Mouse (Mus musculus) small intestine, adult 10 weeks (tissue): ENCODE measurements around the gene Hist1h1t. TPM values are rescaled to one million over a fixed set of nuclear protein-coding genes. Genes with fewer than 3 reads are reported as not detected.

ENCODE experiments used
- polyA plus RNA-seq: library from polyadenylated mRNA; stranded (reverse); fragments of 350-450 nt; fragmentation: Illumina TruSeq; extraction: RNeasy Lipid Tissue Mini Kit (QIAGEN cat#74804); gene quantifications from one replicate; pipeline ENCODE4 v1.2.3, GENCODE M21; 2014; ENCODE audit warnings: low replicate concordance

The Hist1h1t gene
- polyA plus RNA-seq = not detected

GRCm38 (mm10) chr13:23695514-23695913 is at the start of gene Hist1h1t:
Hist1h1t (plus strand) TSS chr13:23695814.

GRCm38 (mm10) chr13:23683755-23684281 is 11.8 kb upstream of the Hist1h1t start, which contains the start of the genes Hist1h2ac and Hist1h2bc:
Hist1h2ac (minus strand) TSS chr13:23683948.
Hist1h2bc (plus strand) TSS chr13:23684199.

GRCm38 (mm10) chr13:23698300-23698693 is 2.7 kb downstream of the Hist1h1t start, which contains the start of gene Hist1h4c:
Hist1h4c (minus strand) TSS chr13:23698454.

GRCm38 (mm10) chr13:23710374-23711089 is 14.9 kb downstream of the Hist1h1t start, which contains the start of gene Hfe:
Hfe (minus strand) TSS chr13:23710854.

GRCm38 (mm10) chr13:23738677-23739068 is 43.1 kb downstream of the Hist1h1t start, which contains the start of gene Hist1h1c:
Hist1h1c (plus strand) TSS chr13:23738808.

GRCm38 (mm10) chr13:23745381-23746161 is 50.0 kb downstream of the Hist1h1t start, which contains the start of gene Hist1h3c:
Hist1h3c (minus strand) TSS chr13:23745602.

Other genes starting within 250 kb of the Hist1h1t start
- not detected for gene Btn1a1, start 229.9 kb upstream of the Hist1h1t start, polyA plus RNA-seq
- not detected for gene Btn2a2, start 207.0 kb upstream of the Hist1h1t start, polyA plus RNA-seq
- gene Hist1h4h, start 164.8 kb upstream of the Hist1h1t start, polyA plus RNA-seq = not detected
- gene Hist1h2af, start 161.9 kb upstream of the Hist1h1t start, polyA plus RNA-seq = not detected
- gene Hist1h3g, start 160.4 kb upstream of the Hist1h1t start, polyA plus RNA-seq = not detected
- 0.59 TPM for gene Hist1h2bh, start 152.4 kb upstream of the Hist1h1t start, polyA plus RNA-seq
- gene Hist1h3f, start 151.8 kb upstream of the Hist1h1t start, polyA plus RNA-seq = not detected
- gene Hist1h4f, start 144.2 kb upstream of the Hist1h1t start, polyA plus RNA-seq = not detected
- gene Hist1h1d, start 142.6 kb upstream of the Hist1h1t start, polyA plus RNA-seq = 0.52 TPM
- 0.56 TPM for gene Hist1h3e, start 133.4 kb upstream of the Hist1h1t start, polyA plus RNA-seq
- gene Hist1h2ae, start 124.6 kb upstream of the Hist1h1t start, polyA plus RNA-seq = 0.97 TPM
- 0.85 TPM for gene Hist1h2bg, start 124.4 kb upstream of the Hist1h1t start, polyA plus RNA-seq
- not detected for gene Hist1h2bf, start 121.6 kb upstream of the Hist1h1t start, polyA plus RNA-seq
- not detected for gene Hist1h2ad, start 121.4 kb upstream of the Hist1h1t start, polyA plus RNA-seq
- 1.4 TPM for gene Hist1h3d, start 120.1 kb upstream of the Hist1h1t start, polyA plus RNA-seq
- gene Hist1h4d, start 114.2 kb upstream of the Hist1h1t start, polyA plus RNA-seq = 0.67 TPM
- 2.2 TPM for gene Hist1h2be, start 74.7 kb upstream of the Hist1h1t start, polyA plus RNA-seq
- gene Hist1h1e, start 73.3 kb upstream of the Hist1h1t start, polyA plus RNA-seq = 0.30 TPM
- gene Hist1h2ac, start 11.9 kb upstream of the Hist1h1t start, polyA plus RNA-seq = 1.2 TPM
- 239 TPM for gene Hist1h2bc, start 11.6 kb upstream of the Hist1h1t start, polyA plus RNA-seq
- 1.6 TPM for gene Hist1h4c, start 2.6 kb downstream of the Hist1h1t start, polyA plus RNA-seq
- gene Hfe, start 15.0 kb downstream of the Hist1h1t start, polyA plus RNA-seq = 13.5 TPM
- gene Hist1h1c, start 43.0 kb downstream of the Hist1h1t start, polyA plus RNA-seq = 15.6 TPM
- gene Hist1h3c, start 49.8 kb downstream of the Hist1h1t start, polyA plus RNA-seq = not detected
- not detected for gene Hist1h2bb, start 50.9 kb downstream of the Hist1h1t start, polyA plus RNA-seq
- gene Hist1h2ab, start 55.3 kb downstream of the Hist1h1t start, polyA plus RNA-seq = not detected
- not detected for gene Hist1h3b, start 56.5 kb downstream of the Hist1h1t start, polyA plus RNA-seq
- not detected for gene Hist1h4b, start 61.2 kb downstream of the Hist1h1t start, polyA plus RNA-seq
- not detected for gene Hist1h4a, start 65.4 kb downstream of the Hist1h1t start, polyA plus RNA-seq
- not detected for gene Hist1h3a, start 66.6 kb downstream of the Hist1h1t start, polyA plus RNA-seq
- not detected for gene Hist1h1a, start 67.9 kb downstream of the Hist1h1t start, polyA plus RNA-seq
- 67.0 TPM for gene Trim38, start 74.1 kb downstream of the Hist1h1t start, polyA plus RNA-seq
- gene Slc17a2, start 111.2 kb downstream of the Hist1h1t start, polyA plus RNA-seq = 0.33 TPM
- not detected for gene Slc17a3, start 143.6 kb downstream of the Hist1h1t start, polyA plus RNA-seq
- gene Slc17a1, start 171.9 kb downstream of the Hist1h1t start, polyA plus RNA-seq = not detected
- gene Slc17a4, start 219.2 kb downstream of the Hist1h1t start, polyA plus RNA-seq = 149 TPM
- not detected for gene Hist1h2ba, start 238.3 kb downstream of the Hist1h1t start, polyA plus RNA-seq
- gene Hist1h2aa, start 238.6 kb downstream of the Hist1h1t start, polyA plus RNA-seq = not detected